Mouse (Mus musculus) lung, adult 2 months (tissue): ENCODE results near the gene Hoxd8.

Source experiments
- CTCF ChIP-seq: fragments of 200-500 bp; IDR thresholded peaks from 2 replicates; pipeline ENCODE4 v1.5.1; 2011; ENCODE audit warnings: mild to moderate bottlenecking, low read length, control low read depth; ENCODE audit not compliant: insufficient read depth
- POLR2A ChIP-seq: fragments of 200-500 bp; IDR thresholded peaks from 2 replicates; pipeline ENCODE4 v1.6.1; 2011; ENCODE audit warnings: low read depth, mild to moderate bottlenecking, control low read depth, low read length, borderline replicate concordance; ENCODE audit errors: extremely low read depth

- TF ChIP-seq CTCF = no peak
- no peak for TF ChIP-seq POLR2A
Measured at GRCm38 (mm10) chr2:74680561-74681398, 23.6 kb upstream of the Hoxd8 start.
